Mouse (Mus musculus) 3T3-L1 (cell line): ENCODE results near the gene Dhcr7.

ENCODE experiments used
- DNase-seq: peaks from one replicate; pipeline ENCODE4 v3.0.0-alpha.2; 2015; ENCODE audit warnings: low read depth, low spot score

Gene Dhcr7

GRCm38 (mm10) chr7:143832611-143833010 is 9.7 kb downstream of the Dhcr7 start:
- no peak for DNase-seq

GRCm38 (mm10) chr7:143833581-143834190 is 10.7 kb downstream of the Dhcr7 start:
- no peak for DNase-seq

DNA sequence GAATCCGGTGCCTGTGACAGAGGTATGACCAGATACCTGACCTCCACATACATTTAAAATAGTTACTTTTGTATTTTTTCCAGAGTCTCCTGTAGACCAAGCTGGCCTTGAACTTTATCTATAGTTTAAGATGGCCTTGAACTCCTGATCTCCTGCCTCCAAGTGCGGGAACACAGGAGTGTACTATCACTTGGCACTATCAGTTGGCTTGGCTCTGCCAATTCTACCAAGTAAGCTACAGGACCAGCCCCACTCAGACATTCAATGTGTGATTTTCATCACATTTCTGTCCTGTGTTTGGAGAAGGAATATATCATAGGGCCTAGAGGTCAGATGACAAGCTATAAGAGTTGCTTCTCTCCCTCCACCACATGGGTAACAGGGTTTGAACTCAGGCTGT is 11.4 kb downstream of the Dhcr7 start:
- no peak for DNase-seq

- DNase-seq: no peak
Measured at GRCm38 (mm10) chr7:143834972-143835371, 12.0 kb downstream of the Dhcr7 start.

DNA sequence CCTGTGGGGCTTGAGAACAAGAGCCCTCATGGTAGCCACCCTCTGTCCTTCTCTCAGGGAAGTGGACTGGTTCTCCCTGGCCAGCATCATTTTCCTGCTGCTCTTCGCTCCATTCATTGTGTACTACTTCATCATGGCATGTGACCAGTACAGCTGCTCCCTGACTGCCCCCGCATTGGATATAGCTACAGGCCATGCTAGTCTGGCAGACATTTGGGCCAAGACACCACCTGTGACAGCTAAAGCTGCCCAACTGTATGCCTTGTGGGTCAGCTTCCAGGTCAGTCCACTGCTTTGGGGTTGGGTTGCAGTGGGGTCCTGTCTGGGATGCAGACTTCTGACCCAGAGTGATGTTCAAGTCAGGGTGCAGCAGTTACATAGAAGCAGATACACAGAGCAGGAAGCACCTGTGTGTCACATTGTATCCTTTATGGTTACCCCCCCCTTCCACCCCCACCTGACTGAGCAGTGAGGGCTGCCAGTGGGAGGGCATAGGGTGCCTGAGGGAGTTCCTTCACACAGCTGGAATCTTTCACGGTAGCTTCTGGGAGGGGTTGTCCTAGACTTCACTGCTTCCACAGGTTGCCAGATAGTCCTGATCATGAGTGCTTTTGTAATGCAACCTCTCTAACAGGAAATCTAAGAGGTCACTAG is 14.9 kb downstream of the Dhcr7 start:
- no peak for DNase-seq

DNA sequence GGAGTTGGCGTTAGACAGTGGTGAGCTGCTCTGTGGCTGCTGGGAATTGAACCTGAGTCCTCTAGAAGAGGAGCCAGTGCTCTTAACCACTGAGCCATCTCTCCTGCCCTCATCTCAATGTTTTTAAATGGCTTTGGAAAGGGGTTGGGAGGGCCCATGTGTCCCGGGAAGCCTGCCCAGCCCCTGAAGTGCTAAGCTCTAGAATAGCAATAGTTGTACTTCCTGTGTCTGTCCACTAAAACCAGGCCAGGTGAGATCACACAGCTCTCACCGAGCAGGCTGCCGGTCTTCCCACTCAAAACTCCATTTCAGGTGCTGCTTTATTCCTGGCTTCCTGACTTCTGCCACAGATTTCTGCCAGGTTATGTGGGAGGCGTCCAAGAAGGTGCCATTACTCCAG is 17.2 kb downstream of the Dhcr7 start:
- DNase-seq: no peak

DNA sequence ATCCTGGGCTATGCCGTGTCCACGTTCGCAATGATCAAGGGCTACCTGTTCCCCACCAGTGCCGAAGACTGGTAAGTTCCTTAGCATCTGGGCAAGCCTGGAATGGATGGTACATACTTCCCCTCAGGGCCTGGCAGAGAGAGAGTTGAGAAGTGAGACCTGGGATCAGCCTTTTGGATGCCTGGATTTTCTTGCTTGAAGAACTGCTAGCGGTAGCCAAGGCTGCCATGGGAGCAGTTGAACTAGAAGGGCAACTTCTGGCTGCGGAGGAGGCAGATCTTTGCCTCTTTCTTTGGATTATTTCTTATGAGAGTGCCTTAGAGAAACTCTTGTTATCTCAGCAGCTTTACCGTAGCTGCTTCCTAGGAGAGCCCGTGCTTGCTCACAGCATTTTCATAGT is 18.4 kb downstream of the Dhcr7 start:
- DNase-seq: no peak

GRCm38 (mm10) chr7:143848127-143848767 is 25.3 kb downstream of the Dhcr7 start:
- DNase-seq: no peak

DNA sequence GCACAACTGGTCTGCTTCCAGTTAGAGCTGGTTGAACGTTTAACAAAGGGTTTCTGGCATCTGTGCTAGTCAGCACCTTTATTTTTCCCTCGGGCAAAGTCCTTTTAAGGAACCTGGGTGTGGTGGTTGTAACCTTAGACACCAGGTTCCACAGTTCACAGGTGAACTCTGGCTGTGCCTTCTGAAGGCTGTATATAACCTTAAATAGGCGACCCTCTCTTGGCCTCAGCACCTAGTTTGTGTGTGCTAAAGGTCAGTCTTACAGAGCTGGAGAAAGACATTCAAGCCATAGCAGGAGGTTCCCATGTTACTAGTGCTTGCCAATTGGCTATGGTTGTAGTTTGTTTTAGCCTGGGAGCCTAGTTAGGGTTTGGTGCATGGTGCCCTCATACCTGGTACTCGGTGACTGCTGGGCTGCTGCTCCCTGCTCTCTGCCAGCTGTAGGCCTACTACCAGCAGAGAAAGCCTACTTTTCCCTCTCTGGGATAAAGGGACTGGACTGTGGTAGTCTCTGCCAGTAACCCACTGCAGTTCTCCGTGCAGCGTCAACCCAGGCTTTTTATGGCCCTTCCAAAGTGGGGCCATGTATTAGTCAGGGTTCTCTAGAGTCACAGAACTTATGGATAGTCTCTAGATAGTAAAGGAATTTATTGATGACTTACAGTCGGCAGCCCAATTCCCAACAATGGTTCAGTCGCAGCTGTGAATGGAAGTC is 26.0 kb downstream of the Dhcr7 start:
- DNase-seq: no peak

DNA sequence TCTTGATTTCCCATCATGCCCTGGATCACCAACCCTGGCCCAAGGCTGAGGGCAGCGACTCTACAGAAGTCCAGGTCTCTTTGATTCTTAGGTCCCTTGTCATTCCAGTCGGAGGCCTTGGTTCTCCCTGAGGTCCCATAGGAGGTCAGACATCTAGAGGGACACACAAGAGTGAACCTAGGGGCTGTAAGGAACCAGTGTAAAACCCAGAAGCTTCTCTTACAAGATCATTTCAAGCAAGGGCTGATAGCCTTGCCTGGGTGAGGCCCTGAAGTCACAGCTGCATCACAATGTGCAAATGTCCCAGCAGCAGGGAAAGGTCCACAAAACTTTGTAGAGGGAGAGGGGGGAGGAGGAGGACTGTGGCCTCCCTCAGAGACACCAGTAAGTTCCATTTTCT is 43.6 kb downstream of the Dhcr7 start, which contains the start of gene Gm498:
Gene Gm498, plus strand, starts transcription at position 301 of the 400 bp plus-strand sequence.
- DNase-seq: no peak

GRCm38 (mm10) chr7:143868874-143869273 is 45.9 kb downstream of the Dhcr7 start:
- no peak for DNase-seq

- DNase-seq: no peak
Measured at GRCm38 (mm10) chr7:143883717-143884116, 60.8 kb downstream of the Dhcr7 start.

GRCm38 (mm10) chr7:143891146-143891545 is 68.2 kb downstream of the Dhcr7 start:
- no peak for DNase-seq

GRCm38 (mm10) chr7:143892361-143892760 is 69.4 kb downstream of the Dhcr7 start:
- no peak for DNase-seq
